Mouse (Mus musculus) intestine, embryonic 15.5 days (tissue): ENCODE measurements at regions not wholly inside any gene's neighbourhood (a gene's known extent, or its start where the extent isn't known, plus 50 kb on each side); places are given as distances from the start of the nearest gene placed in this dataset.

Source experiments
- ATAC-seq: fragments of 200-750 bp; cut with Nextera tagmentation; 2 replicates; pipeline ENCODE4 v1.8.0; 2017; ENCODE audit warnings: moderate TSS enrichment, moderate library complexity
- H3K27ac ChIP-seq: fragments of 300-500 bp; sonication (generic); 2 replicates; pipeline ENCODE4 v1.5.1; 2015; ENCODE audit warnings: mild to moderate bottlenecking, inconsistent platforms
- H3K27me3 ChIP-seq: fragments of 300-500 bp; sonication (generic); replicated peaks from 2 replicates; pipeline ENCODE4 v1.6.1; 2015; ENCODE audit warnings: inconsistent platforms
- H3K36me3 ChIP-seq: fragments of 300-500 bp; sonication (generic); 2 replicates; pipeline ENCODE4 v1.6.1; 2015; ENCODE audit warnings: inconsistent platforms
- H3K4me1 ChIP-seq: fragments of 300-500 bp; sonication (generic); replicated peaks from 2 replicates; pipeline ENCODE4 v1.6.1; 2015; ENCODE audit warnings: inconsistent platforms
- H3K4me2 ChIP-seq: fragments of 300-500 bp; sonication (generic); replicated peaks from 2 replicates; pipeline ENCODE4 v1.6.1; 2015; ENCODE audit warnings: mild to moderate bottlenecking, inconsistent platforms
- H3K4me3 ChIP-seq: fragments of 300-500 bp; sonication (generic); replicated peaks from 2 replicates; pipeline ENCODE4 v1.5.1; 2015; ENCODE audit warnings: inconsistent platforms
- H3K9ac ChIP-seq: fragments of 300-500 bp; sonication (generic); 2 replicates; pipeline ENCODE4 v1.6.1; 2015; ENCODE audit warnings: inconsistent platforms
- H3K9me3 ChIP-seq: fragments of 300-500 bp; sonication (generic); 2 replicates; pipeline ENCODE4 v1.6.1; 2016; ENCODE audit warnings: inconsistent platforms
- WGBS: fragments of 180-500 bp; shearing (Covaris S2); methylation state at CpG from one replicate; pipeline ENCODE4 v1.1.7; 2015; 5-methylcytosine and 5-hydroxymethylcytosine counted together

- Histone ChIP-seq H3K4me2 (no peak overlapping the region), H3K4me1 (no peaks in the 10 kb centered on the region), H3K27ac (no peak overlapping the region), H3K27me3 (no peaks in the 10 kb centered on the region), H3K36me3 (no peaks in the 10 kb centered on the region), H3K9me3 (no peaks in the 10 kb centered on the region), H3K9ac (no peak overlapping the region), H3K4me3 (no peak overlapping the region)
- ATAC-seq = no peak
- 62% methylated on average over 2 of the region's 2 CpGs for WGBS
Observed at GRCm38 (mm10) chr10:9130061-9130460, 244.2 kb upstream of the Sash1 start.

GRCm38 (mm10) chr10:9119249-9119648 lies 233.4 kb upstream of the Sash1 start:
- Histone ChIP-seq H3K27me3 (no peaks in the 10 kb centered on the region), H3K36me3 (no peaks in the 10 kb centered on the region), H3K4me1 (no peaks in the 10 kb centered on the region), H3K9ac (no peak overlapping the region), H3K4me3 (no peak overlapping the region), H3K9me3 (no peaks in the 10 kb centered on the region), H3K4me2 (no peak overlapping the region), H3K27ac (no peak overlapping the region)
- ATAC-seq = no peak
- WGBS = 64% methylated on average over 4 of the region's 4 CpGs

GRCm38 (mm10) chr10:9117648-9118551 lies 232.0 kb upstream of the Sash1 start:
- H3K4me3 ChIP-seq = peak overlapping the region; percentile 15; the same call in 1 of the 2 replicates
- H3K9me3 ChIP-seq = no peaks in the 10 kb centered on the region
- no peak overlapping the region for H3K9ac ChIP-seq
- H3K4me2 ChIP-seq = peak overlapping the region; percentile 51
- H3K36me3 ChIP-seq = no peaks in the 10 kb centered on the region
- H3K27ac ChIP-seq = no peak overlapping the region
- no peaks in the 10 kb centered on the region for H3K4me1 ChIP-seq
- H3K27me3 ChIP-seq = no peaks in the 10 kb centered on the region
- WGBS = 41% methylated on average over 14 of the region's 14 CpGs
- peak; percentile 85 for ATAC-seq

- no peak for ATAC-seq
- Histone ChIP-seq H3K36me3 (no peaks in the 10 kb centered on the region), H3K4me2 (peak overlapping the region; percentile 51; the same call in 1 of the 2 replicates), H3K27me3 (no peaks in the 10 kb centered on the region), H3K27ac (no peak overlapping the region), H3K4me1 (no peaks in the 10 kb centered on the region), H3K9me3 (no peaks in the 10 kb centered on the region), H3K4me3 (no peak overlapping the region), H3K9ac (no peak overlapping the region)
- WGBS = 92% methylated on average over 7 of the region's 7 CpGs
Observed at GRCm38 (mm10) chr10:9117134-9117533, 231.3 kb upstream of the Sash1 start.

GRCm38 (mm10) chr10:9113706-9114105 lies 227.8 kb upstream of the Sash1 start:
- H3K4me3 ChIP-seq = no peak overlapping the region
- H3K27ac ChIP-seq = no peak overlapping the region
- H3K9ac ChIP-seq = no peak overlapping the region
- H3K4me2 ChIP-seq = no peak overlapping the region
- H3K27me3 ChIP-seq = no peaks in the 10 kb centered on the region
- 70% methylated on average over 5 of the region's 5 CpGs for WGBS
- no peaks in the 10 kb centered on the region for H3K36me3 ChIP-seq
- H3K4me1 ChIP-seq = no peaks in the 10 kb centered on the region
- H3K9me3 ChIP-seq = no peaks in the 10 kb centered on the region
- ATAC-seq = no peak

- Histone ChIP-seq H3K9me3 (no peaks in the 10 kb centered on the region), H3K36me3 (no peaks in the 10 kb centered on the region), H3K9ac (no peak overlapping the region), H3K27me3 (no peaks in the 10 kb centered on the region), H3K4me2 (no peak overlapping the region), H3K27ac (no peak overlapping the region), H3K4me3 (no peak overlapping the region), H3K4me1 (no peaks in the 10 kb centered on the region)
- whole genome bisulfite sequencing = 86% methylated on average over 3 of the region's 3 CpGs
- ATAC-seq = no peak
Observed at GRCm38 (mm10) chr10:9111051-9111450, 225.2 kb upstream of the Sash1 start.

GRCm38 (mm10) chr10:9096207-9096606 lies 210.3 kb upstream of the Sash1 start:
- no peaks in the 10 kb centered on the region for H3K4me1 ChIP-seq
- H3K9me3 ChIP-seq = no peaks in the 10 kb centered on the region
- WGBS = 62% methylated on average over 2 of the region's 2 CpGs
- H3K4me2 ChIP-seq = no peak overlapping the region
- no peaks in the 10 kb centered on the region for H3K27me3 ChIP-seq
- H3K4me3 ChIP-seq = no peak overlapping the region
- ATAC-seq = no peak
- no peak overlapping the region for H3K27ac ChIP-seq
- H3K36me3 ChIP-seq = no peaks in the 10 kb centered on the region
- no peak overlapping the region for H3K9ac ChIP-seq

- Histone ChIP-seq H3K27ac (no peak overlapping the region), H3K9me3 (no peaks in the 10 kb centered on the region), H3K9ac (no peak overlapping the region), H3K4me3 (no peak overlapping the region), H3K4me1 (no peaks in the 10 kb centered on the region), H3K4me2 (no peak overlapping the region), H3K27me3 (no peaks in the 10 kb centered on the region), H3K36me3 (no peaks in the 10 kb centered on the region)
- no peak for ATAC-seq
- WGBS = 66% methylated on average over 6 of the region's 6 CpGs
Observed at GRCm38 (mm10) chr10:9095163-9095562, 209.3 kb upstream of the Sash1 start.

GRCm38 (mm10) chr10:9092237-9092885 lies 206.5 kb upstream of the Sash1 start:
- Histone ChIP-seq H3K9ac (no peak overlapping the region), H3K4me1 (no peaks in the 10 kb centered on the region), H3K27ac (no peak overlapping the region), H3K4me3 (no peak overlapping the region), H3K4me2 (no peak overlapping the region), H3K9me3 (no peaks in the 10 kb centered on the region), H3K27me3 (no peaks in the 10 kb centered on the region), H3K36me3 (no peaks in the 10 kb centered on the region)
- WGBS = 59% methylated on average over 10 of the region's 10 CpGs
- ATAC-seq = no peak; the same call in 1 of the 2 replicates

- no peak overlapping the region for H3K4me2 ChIP-seq
- H3K9me3 ChIP-seq = no peaks in the 10 kb centered on the region
- no peak overlapping the region for H3K27ac ChIP-seq
- H3K4me1 ChIP-seq = no peaks in the 10 kb centered on the region
- no peak overlapping the region for H3K9ac ChIP-seq
- WGBS = 91% methylated on average over 6 of the region's 6 CpGs
- H3K36me3 ChIP-seq = no peaks in the 10 kb centered on the region
- ATAC-seq = no peak
- no peak overlapping the region for H3K4me3 ChIP-seq
- H3K27me3 ChIP-seq = no peaks in the 10 kb centered on the region
Observed at GRCm38 (mm10) chr10:9090961-9091360, 205.1 kb upstream of the Sash1 start.

GRCm38 (mm10) chr10:9087871-9088270 lies 202.0 kb upstream of the Sash1 start:
- Histone ChIP-seq H3K9me3 (no peaks in the 10 kb centered on the region), H3K4me2 (no peak overlapping the region), H3K27ac (no peak overlapping the region), H3K4me1 (no peaks in the 10 kb centered on the region), H3K4me3 (no peak overlapping the region), H3K9ac (no peak overlapping the region), H3K27me3 (no peaks in the 10 kb centered on the region), H3K36me3 (no peaks in the 10 kb centered on the region)
- no peak for ATAC-seq
- 89% methylated on average over 3 of the region's 3 CpGs for WGBS

- no peak overlapping the region for H3K9ac ChIP-seq
- no peak overlapping the region for H3K4me3 ChIP-seq
Observed at GRCm38 (mm10) chr10:9087171-9087570, 201.3 kb upstream of the Sash1 start.

GRCm38 (mm10) chr10:9086666-9087065 lies 200.8 kb upstream of the Sash1 start:
- H3K4me3 ChIP-seq = no peak overlapping the region
- WGBS = 82% methylated on average over 2 of the region's 2 CpGs
- H3K36me3 ChIP-seq = no peaks in the 10 kb centered on the region
- no peak overlapping the region for H3K27ac ChIP-seq
- H3K4me2 ChIP-seq = no peak overlapping the region
- H3K4me1 ChIP-seq = no peaks in the 10 kb centered on the region
- H3K9me3 ChIP-seq = no peaks in the 10 kb centered on the region
- ATAC-seq = no peak
- H3K27me3 ChIP-seq = no peaks in the 10 kb centered on the region
- H3K9ac ChIP-seq = no peak overlapping the region

More at GRCm38 (mm10) chr10:9087171-9087570, 201.3 kb upstream of the Sash1 start:
- H3K27ac ChIP-seq = no peak overlapping the region
- H3K4me2 ChIP-seq = no peak overlapping the region
- no peaks in the 10 kb centered on the region for H3K4me1 ChIP-seq
- no peaks in the 10 kb centered on the region for H3K9me3 ChIP-seq
- WGBS = 69% methylated on average over 3 of the region's 3 CpGs
- ATAC-seq = no peak
- no peaks in the 10 kb centered on the region for H3K36me3 ChIP-seq
- no peaks in the 10 kb centered on the region for H3K27me3 ChIP-seq
